Mouse (Mus musculus) gastrocnemius, adult 8-10 months (tissue): Measurements from ENCODE around the gene Cep350. TPM values are rescaled to one million over a fixed set of nuclear protein-coding genes. Genes with fewer than 3 reads are reported as not detected.

Experiments used
- DNase-seq, 2 experiments: peaks; one replicate each; pipeline ENCODE4 v3.0.0; 2022; ENCODE audit warnings: low spot score in 2 of 2
- total RNA-seq, 4 experiments: library from RNA; stranded (reverse); gene quantifications; 2 replicates each; pipeline ENCODE4 v1.2.4; 2022

Gene Cep350
- 10 to 100 TPM; 35.7 to 51.5 (median 36.8) TPM for total RNA-seq

- peak; percentile 93 to 96 for DNase-seq
These were observed at the start of gene Cep350 for GRCm38 (mm10) chr1:155973068-155973718. Gene Cep350 (minus strand): TSS chr1:155973255.

- no peak for DNase-seq
These were observed 47.3 kb upstream of the Cep350 start for GRCm38 (mm10) chr1:156020402-156020801.

- no peak for DNase-seq
These were observed 46.7 kb upstream of the Cep350 start for GRCm38 (mm10) chr1:156019800-156020199.

GRCm38 (mm10) chr1:156009003-156009402 is 35.9 kb upstream of the Cep350 start:
- DNase-seq, result no peak

GRCm38 (mm10) chr1:156005906-156006305 is 32.9 kb upstream of the Cep350 start:
- DNase-seq, result no peak

GRCm38 (mm10) chr1:156003201-156003935 is 30.3 kb upstream of the Cep350 start:
- DNase-seq, result no peak

GRCm38 (mm10) chr1:156002366-156002765 is 29.3 kb upstream of the Cep350 start:
- no peak for DNase-seq

GRCm38 (mm10) chr1:155995612-155996011 is 22.6 kb upstream of the Cep350 start:
- no peak for DNase-seq

GRCm38 (mm10) chr1:155994524-155994923 is 21.5 kb upstream of the Cep350 start:
- no peak for DNase-seq

GRCm38 (mm10) chr1:155990391-155990790 is 17.3 kb upstream of the Cep350 start:
- no peak for DNase-seq

- no peak for DNase-seq
These were observed 16.3 kb upstream of the Cep350 start for GRCm38 (mm10) chr1:155989387-155989786.

- DNase-seq, result no peak
These were observed 14.6 kb upstream of the Cep350 start for GRCm38 (mm10) chr1:155987625-155988024.

GRCm38 (mm10) chr1:155974931-155975330 is 1.9 kb upstream of the Cep350 start:
- DNase-seq, result no peak

GRCm38 (mm10) chr1:155973719-155974379 is 794 bp upstream of the Cep350 start:
- no peak for DNase-seq

GRCm38 (mm10) chr1:155972146-155973067 is 648 bp downstream of the Cep350 start:
- no peak for DNase-seq

- no peak for DNase-seq
These were observed 23.9 kb downstream of the Cep350 start for GRCm38 (mm10) chr1:155949170-155949569.

GRCm38 (mm10) chr1:155944361-155944760 is 28.7 kb downstream of the Cep350 start:
- no peak for DNase-seq

- DNase-seq, result no peak
These were observed 35.6 kb downstream of the Cep350 start for GRCm38 (mm10) chr1:155937416-155937815.

- no peak for DNase-seq
These were observed 38.4 kb downstream of the Cep350 start for GRCm38 (mm10) chr1:155934702-155935101.

GRCm38 (mm10) chr1:155903561-155903960 is 69.5 kb downstream of the Cep350 start:
- DNase-seq, result no peak

- DNase-seq, result no peak
These were observed 71.7 kb downstream of the Cep350 start for GRCm38 (mm10) chr1:155901348-155901747.
